ENCODE assay signal across 14 mouse cellular contexts in the genomic region with DNA sequence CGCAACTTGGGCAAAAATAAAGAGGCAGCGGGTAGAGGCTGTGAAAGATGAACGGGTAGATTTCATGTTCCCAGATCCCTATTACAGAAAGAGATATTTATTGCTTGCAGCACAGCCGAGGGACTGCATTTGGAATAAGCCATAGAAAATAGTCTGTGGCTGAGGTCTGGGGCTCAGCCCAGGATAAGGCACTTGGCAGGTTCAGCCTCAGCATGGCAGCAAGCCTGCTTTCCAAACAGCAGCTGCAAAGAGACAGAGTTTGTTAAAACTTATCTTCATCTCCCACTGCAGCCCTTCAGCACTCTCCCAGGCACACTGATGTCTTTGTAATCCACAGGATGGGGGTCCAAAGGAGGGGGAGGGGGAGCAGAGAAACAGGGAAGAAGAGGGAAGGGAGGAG.
DNase-seq lines count a peak whose midpoint lies in the region; ATAC-seq and TF ChIP-seq lines count a peak whose summit lies in the region.
"Had no signal": no experiment of that assay in that cellular context is flagged by ENCODE, and none has a peak within 500 bp of the region (broad histone marks: within the 10 kb centered on the region; RNA-seq: fewer than 3 reads in every experiment).

No protein-coding gene starts in this region.

- H3K9me3 ChIP-seq in forebrain, embryonic 10.5 days, result no peaks in the 10 kb centered on the region
- no peaks in the 10 kb centered on the region for H3K9me3 ChIP-seq in forebrain, embryonic 12.5 days
- no peaks in the 10 kb centered on the region for H3K9me3 ChIP-seq in midbrain, embryonic 14.5 days (ENCODE audit: control insufficient read depth, low read length)
- H3K9me3 ChIP-seq in midbrain, embryonic 10.5 days (replicated peaks), result no peaks in the 10 kb centered on the region
- H3K9me3 ChIP-seq in forebrain, embryonic 15.5 days, result no peaks in the 10 kb centered on the region
- H3K9me3 ChIP-seq: liver, embryonic 13.5 days; neural tube, embryonic 13.5 days had no signal

- DNase-seq in forebrain, embryonic 10.5 days (ENCODE audit: extremely low spot score, low spot score), result no peak
- DNase-seq in midbrain, embryonic 14.5 days, result peak; percentile 37
- no peak for DNase-seq in midbrain, embryonic 10.5 days (ENCODE audit: low spot score)
- peak; percentile 18 to 22 for DNase-seq in layer of hippocampus, adult 2 months (ENCODE audit: low spot score in 2 of 2)
- no peak for DNase-seq in urinary bladder, postnatal 4 days (ENCODE audit: low spot score in 2 of 2)
- no peak for DNase-seq in adrenal gland, adult (ENCODE audit: inconsistent age in 2 of 2, low spot score in 1 of 2)
- DNase-seq: B cell, adult 2 months; cerebellum, adult 11-12 months; liver, embryonic 13.5 days; thymus, adult 2 months had no signal

- no peak overlapping the region for H3K4me3 ChIP-seq in forebrain, embryonic 10.5 days
- no peak overlapping the region for H3K4me3 ChIP-seq in forebrain, embryonic 12.5 days (replicated peaks)
- no peak overlapping the region for H3K4me3 ChIP-seq in midbrain, embryonic 14.5 days (replicated peaks; ENCODE audit: low read depth, low read length)
- H3K4me3 ChIP-seq in midbrain, embryonic 10.5 days, result no peak overlapping the region
- no peak overlapping the region for H3K4me3 ChIP-seq in forebrain, embryonic 15.5 days
- H3K4me3 ChIP-seq in layer of hippocampus, adult 2 months, result no peak overlapping the region
- H3K4me3 ChIP-seq: liver, embryonic 13.5 days; megakaryocyte, embryonic 14.5 days; neural tube, embryonic 13.5 days had no signal

- no peak overlapping the region for H3K9ac ChIP-seq in forebrain, embryonic 12.5 days
- H3K9ac ChIP-seq in midbrain, embryonic 14.5 days (replicated peaks; ENCODE audit: low read length), result no peak overlapping the region
- no peak overlapping the region for H3K9ac ChIP-seq in forebrain, embryonic 15.5 days (replicated peaks)
- H3K9ac ChIP-seq: liver, embryonic 13.5 days; neural tube, embryonic 13.5 days had no signal

- no peak for ATAC-seq in forebrain, embryonic 12.5 days (ENCODE audit: low FRiP score)
- no peak for ATAC-seq in midbrain, embryonic 14.5 days (ENCODE audit: low FRiP score, low TSS enrichment)
- peak; percentile 46 for ATAC-seq in forebrain, embryonic 15.5 days (replicated peaks)

- no peaks in the 10 kb centered on the region for H3K27me3 ChIP-seq in forebrain, embryonic 10.5 days (ENCODE audit: poor library complexity, severe bottlenecking)
- no peaks in the 10 kb centered on the region for H3K27me3 ChIP-seq in forebrain, embryonic 12.5 days
- no peaks in the 10 kb centered on the region for H3K27me3 ChIP-seq in midbrain, embryonic 14.5 days (ENCODE audit: control insufficient read depth, insufficient read depth, low read length)
- H3K27me3 ChIP-seq in midbrain, embryonic 10.5 days (ENCODE audit: low read depth, poor library complexity, severe bottlenecking), result no peaks in the 10 kb centered on the region
- H3K27me3 ChIP-seq in forebrain, embryonic 15.5 days, result no peaks in the 10 kb centered on the region
- H3K27me3 ChIP-seq: liver, embryonic 13.5 days; megakaryocyte, embryonic 14.5 days; neural tube, embryonic 13.5 days had no signal

- no peaks in the 10 kb centered on the region for H3K36me3 ChIP-seq in forebrain, embryonic 10.5 days (replicated peaks)
- no peaks in the 10 kb centered on the region for H3K36me3 ChIP-seq in forebrain, embryonic 12.5 days (replicated peaks)
- H3K36me3 ChIP-seq in midbrain, embryonic 14.5 days (ENCODE audit: control insufficient read depth, insufficient read depth, low read length), result no peaks in the 10 kb centered on the region
- H3K36me3 ChIP-seq in midbrain, embryonic 10.5 days, result no peaks in the 10 kb centered on the region
- H3K36me3 ChIP-seq in forebrain, embryonic 15.5 days, result no peaks in the 10 kb centered on the region
- H3K36me3 ChIP-seq: liver, embryonic 13.5 days; neural tube, embryonic 13.5 days had no signal

- peaks cover 37% of the 10 kb centered on the region for H3K4me1 ChIP-seq in forebrain, embryonic 10.5 days
- peaks cover 4% of the 10 kb centered on the region for H3K4me1 ChIP-seq in forebrain, embryonic 12.5 days
- H3K4me1 ChIP-seq in midbrain, embryonic 14.5 days (ENCODE audit: control insufficient read depth, insufficient read depth, low read length), result no peaks in the 10 kb centered on the region
- H3K4me1 ChIP-seq in midbrain, embryonic 10.5 days, result peaks cover 6% of the 10 kb centered on the region
- peaks cover 4% of the 10 kb centered on the region; the same call in 1 of the 2 replicates for H3K4me1 ChIP-seq in forebrain, embryonic 15.5 days
- H3K4me1 ChIP-seq: liver, embryonic 13.5 days; megakaryocyte, embryonic 14.5 days; neural tube, embryonic 13.5 days had no signal

- H3K27ac ChIP-seq in forebrain, embryonic 10.5 days, result peak overlapping the region; percentile 30; the same call in 1 of the 2 replicates
- H3K27ac ChIP-seq in forebrain, embryonic 12.5 days, result no peak overlapping the region
- no peak overlapping the region for H3K27ac ChIP-seq in midbrain, embryonic 14.5 days (replicated peaks; ENCODE audit: low read depth, low read length)
- H3K27ac ChIP-seq in midbrain, embryonic 10.5 days (replicated peaks), result no peak overlapping the region
- H3K27ac ChIP-seq in forebrain, embryonic 15.5 days (replicated peaks), result no peak overlapping the region
- no peak overlapping the region for H3K27ac ChIP-seq in layer of hippocampus, adult 2 months
- H3K27ac ChIP-seq: liver, embryonic 13.5 days; neural tube, embryonic 13.5 days had no signal

- H3K4me2 ChIP-seq in forebrain, embryonic 12.5 days, result no peak overlapping the region
- H3K4me2 ChIP-seq in midbrain, embryonic 14.5 days (ENCODE audit: low read length), result no peak overlapping the region
- H3K4me2 ChIP-seq in forebrain, embryonic 15.5 days (replicated peaks), result no peak overlapping the region
- H3K4me2 ChIP-seq: liver, embryonic 13.5 days; neural tube, embryonic 13.5 days had no signal

- WGBS in forebrain, embryonic 10.5 days, result 87% methylated on average over 4 of the region's 4 CpGs
- 79% methylated on average over 4 of the region's 4 CpGs for WGBS in forebrain, embryonic 12.5 days
- WGBS in midbrain, embryonic 14.5 days, result 80% methylated on average over 4 of the region's 4 CpGs
- WGBS in midbrain, embryonic 10.5 days, result 88% methylated on average over 4 of the region's 4 CpGs
- 68% methylated on average over 4 of the region's 4 CpGs for WGBS in forebrain, embryonic 15.5 days

- TF ChIP-seq CTCF in layer of hippocampus, adult 2 months (conservative IDR thresholded peaks at IDR 0.05), result no peak

Comparison
In these comparisons a context has a peak if more than half of its experiments do, and no peak if none do; other contexts are left out.
1. DNase-seq: peak in midbrain, embryonic 14.5 days (single experiment) and layer of hippocampus, adult 2 months (2 of 2); none in forebrain, embryonic 10.5 days (single experiment), midbrain, embryonic 10.5 days (single experiment), urinary bladder, postnatal 4 days (0 of 2) and adrenal gland, adult (0 of 2).